Mouse (Mus musculus): ENCODE results near the gene D17H6S53E.

DNA sequence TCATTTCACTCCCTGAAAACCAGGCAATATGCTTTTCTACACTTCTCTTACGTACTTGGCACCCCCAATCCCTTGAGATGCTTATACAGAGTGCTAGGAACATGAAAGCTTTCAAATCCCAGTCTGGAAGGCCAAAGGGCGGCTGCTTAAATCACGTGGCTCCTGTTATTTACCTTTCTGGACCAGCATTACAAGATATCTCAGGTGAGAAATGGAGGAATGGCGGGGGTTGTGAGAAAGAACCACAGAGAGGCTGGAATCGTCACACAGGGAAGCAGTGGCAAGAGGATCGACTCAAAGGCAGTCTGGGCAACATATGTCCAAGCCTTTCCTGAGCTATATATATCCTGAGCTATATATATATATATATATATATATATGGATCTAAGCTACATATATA lies 595 bp upstream of the D17H6S53E start:
- no peak for TF ChIP-seq CTCF (IDR thresholded peaks at IDR 0.05; ENCODE audit: low read depth)
- TF ChIP-seq EP300 (optimal IDR thresholded peaks at IDR 0.05), result no peak

Measured in stomach, postnatal 0 days (tissue).